Mouse (Mus musculus): ENCODE results near the gene Gm43302. TPM values are rescaled to one million over a fixed set of nuclear protein-coding genes. Genes with fewer than 3 reads are reported as not detected.
"Not testable (repeated sequence)": the region's sequence is repeated elsewhere in the genome, so short reads cannot be mapped to it uniquely, and the experiment has no call there.

Gm43302 gene
- polyA plus RNA-seq, 1 experiment from 2014 or later = not detected

GRCm38 (mm10) chr5:105306159-105306581, 12.7 kb upstream of the Gm43302 start:
- Histone ChIP-seq H3K9me3 (ENCODE audit: control insufficient read depth) (no peaks in the 10 kb centered on the region), H3K27ac (ENCODE audit: low read depth, low read length) (no peak overlapping the region), H3K36me3 (ENCODE audit: control insufficient read depth, insufficient read depth) (no peaks in the 10 kb centered on the region), H3K9ac (ENCODE audit: low read depth, low read length) (no peak overlapping the region), H3K27me3 (replicated peaks; ENCODE audit: control insufficient read depth, insufficient read depth, low read length) (no peaks in the 10 kb centered on the region), H3K4me1 (replicated peaks; ENCODE audit: control insufficient read depth, insufficient read depth, low read length) (no peaks in the 10 kb centered on the region), H3K4me2 (replicated peaks; ENCODE audit: low read depth) (no peak overlapping the region), H3K4me3 (ENCODE audit: low read depth, low read length) (no peak overlapping the region)
- no peak for ATAC-seq
- WGBS = 84% methylated on average over 1 of the region's 1 CpGs
- no peak for TF ChIP-seq CTCF (IDR thresholded peaks at IDR 0.05; ENCODE audit: low read depth)

GRCm38 (mm10) chr5:105305671-105306070, 12.2 kb upstream of the Gm43302 start:
- 95% methylated on average over 4 of the region's 4 CpGs for WGBS
- H3K4me1 ChIP-seq (replicated peaks; ENCODE audit: control insufficient read depth, insufficient read depth, low read length); H3K27ac ChIP-seq (ENCODE audit: low read depth, low read length); H3K9ac ChIP-seq (ENCODE audit: low read depth, low read length); H3K4me3 ChIP-seq (ENCODE audit: low read depth, low read length); H3K4me2 ChIP-seq (replicated peaks; ENCODE audit: low read depth); H3K27me3 ChIP-seq (replicated peaks; ENCODE audit: control insufficient read depth, insufficient read depth, low read length); ATAC-seq; H3K36me3 ChIP-seq (ENCODE audit: control insufficient read depth, insufficient read depth); H3K9me3 ChIP-seq (ENCODE audit: control insufficient read depth): not testable (repeated sequence)

GRCm38 (mm10) chr5:105301963-105302362, 8.5 kb upstream of the Gm43302 start:
- H3K9ac ChIP-seq (ENCODE audit: low read depth, low read length) = no peak overlapping the region
- ATAC-seq = no peak
- H3K4me1 ChIP-seq (replicated peaks; ENCODE audit: control insufficient read depth, insufficient read depth, low read length) = no peaks in the 10 kb centered on the region
- no peak overlapping the region for H3K4me3 ChIP-seq (ENCODE audit: low read depth, low read length)
- H3K9me3 ChIP-seq (ENCODE audit: control insufficient read depth) = no peaks in the 10 kb centered on the region
- no peak for TF ChIP-seq CTCF (IDR thresholded peaks at IDR 0.05; ENCODE audit: low read depth)
- 69% methylated on average over 4 of the region's 4 CpGs for WGBS
- H3K36me3 ChIP-seq (ENCODE audit: control insufficient read depth, insufficient read depth) = no peaks in the 10 kb centered on the region
- no peak overlapping the region for H3K27ac ChIP-seq (ENCODE audit: low read depth, low read length)
- no peaks in the 10 kb centered on the region for H3K27me3 ChIP-seq (replicated peaks; ENCODE audit: control insufficient read depth, insufficient read depth, low read length)
- no peak overlapping the region for H3K4me2 ChIP-seq (replicated peaks; ENCODE audit: low read depth)

- no peaks in the 10 kb centered on the region for H3K36me3 ChIP-seq (ENCODE audit: control insufficient read depth, insufficient read depth)
- no peaks in the 10 kb centered on the region for H3K4me1 ChIP-seq (replicated peaks; ENCODE audit: control insufficient read depth, insufficient read depth, low read length)
- no peak overlapping the region for H3K9ac ChIP-seq (ENCODE audit: low read depth, low read length)
- no peak overlapping the region for H3K27ac ChIP-seq (ENCODE audit: low read depth, low read length)
- no peak for TF ChIP-seq CTCF (IDR thresholded peaks at IDR 0.05; ENCODE audit: low read depth)
- H3K4me2 ChIP-seq (replicated peaks; ENCODE audit: low read depth) = no peak overlapping the region
- no peak for ATAC-seq
- no peaks in the 10 kb centered on the region for H3K27me3 ChIP-seq (replicated peaks; ENCODE audit: control insufficient read depth, insufficient read depth, low read length)
- no peaks in the 10 kb centered on the region for H3K9me3 ChIP-seq (ENCODE audit: control insufficient read depth)
- no peak overlapping the region for H3K4me3 ChIP-seq (ENCODE audit: low read depth, low read length)
- 22% methylated on average over 2 of the region's 2 CpGs for WGBS
Measured at GRCm38 (mm10) chr5:105301531-105301930, 8.0 kb upstream of the Gm43302 start.

- no peak overlapping the region for H3K4me2 ChIP-seq (replicated peaks; ENCODE audit: low read depth)
- ATAC-seq = no peak
- H3K27ac ChIP-seq (ENCODE audit: low read depth, low read length) = no peak overlapping the region
- 71% methylated on average over 3 of the region's 3 CpGs for WGBS
- H3K27me3 ChIP-seq (replicated peaks; ENCODE audit: control insufficient read depth, insufficient read depth, low read length) = no peaks in the 10 kb centered on the region
- H3K4me3 ChIP-seq (ENCODE audit: low read depth, low read length) = no peak overlapping the region
- no peak for TF ChIP-seq CTCF (IDR thresholded peaks at IDR 0.05; ENCODE audit: low read depth)
- H3K36me3 ChIP-seq (ENCODE audit: control insufficient read depth, insufficient read depth) = no peaks in the 10 kb centered on the region
- no peak overlapping the region for H3K9ac ChIP-seq (ENCODE audit: low read depth, low read length)
- H3K9me3 ChIP-seq (ENCODE audit: control insufficient read depth) = no peaks in the 10 kb centered on the region
- H3K4me1 ChIP-seq (replicated peaks; ENCODE audit: control insufficient read depth, insufficient read depth, low read length) = no peaks in the 10 kb centered on the region
Measured at GRCm38 (mm10) chr5:105295746-105296145, 2.3 kb upstream of the Gm43302 start.

GRCm38 (mm10) chr5:105292492-105292891, 1.0 kb downstream of the Gm43302 start:
- H3K27ac ChIP-seq (ENCODE audit: low read depth, low read length) = no peak overlapping the region
- no peaks in the 10 kb centered on the region for H3K36me3 ChIP-seq (ENCODE audit: control insufficient read depth, insufficient read depth)
- peak overlapping the region; percentile 45; the same call in 1 of the 2 replicates for H3K4me2 ChIP-seq (replicated peaks; ENCODE audit: low read depth)
- WGBS = 81% methylated on average over 1 of the region's 1 CpGs
- no peaks in the 10 kb centered on the region for H3K27me3 ChIP-seq (replicated peaks; ENCODE audit: control insufficient read depth, insufficient read depth, low read length)
- H3K9me3 ChIP-seq (ENCODE audit: control insufficient read depth) = no peaks in the 10 kb centered on the region
- no peaks in the 10 kb centered on the region for H3K4me1 ChIP-seq (replicated peaks; ENCODE audit: control insufficient read depth, insufficient read depth, low read length)
- H3K9ac ChIP-seq (ENCODE audit: low read depth, low read length) = no peak overlapping the region
- no peak for ATAC-seq
- H3K4me3 ChIP-seq (ENCODE audit: low read depth, low read length) = peak overlapping the region; percentile 5; the same call in 1 of the 2 replicates
- TF ChIP-seq CTCF (IDR thresholded peaks at IDR 0.05; ENCODE audit: low read depth) = no peak

GRCm38 (mm10) chr5:105290921-105291320, 2.6 kb downstream of the Gm43302 start:
- WGBS = 83% methylated on average over 3 of the region's 3 CpGs
- not testable (repeated sequence) for H3K36me3 ChIP-seq (ENCODE audit: control insufficient read depth, insufficient read depth); ATAC-seq

GRCm38 (mm10) chr5:105260673-105261072, 32.8 kb downstream of the Gm43302 start:
- not testable (repeated sequence) for H3K27ac ChIP-seq (ENCODE audit: low read depth, low read length)

More at GRCm38 (mm10) chr5:105290921-105291320, 2.6 kb downstream of the Gm43302 start:
- not testable (repeated sequence) for H3K4me2 ChIP-seq (replicated peaks; ENCODE audit: low read depth); H3K9ac ChIP-seq (ENCODE audit: low read depth, low read length); H3K27me3 ChIP-seq (replicated peaks; ENCODE audit: control insufficient read depth, insufficient read depth, low read length); H3K4me1 ChIP-seq (replicated peaks; ENCODE audit: control insufficient read depth, insufficient read depth, low read length); H3K27ac ChIP-seq (ENCODE audit: low read depth, low read length); H3K4me3 ChIP-seq (ENCODE audit: low read depth, low read length); H3K9me3 ChIP-seq (ENCODE audit: control insufficient read depth)

More at GRCm38 (mm10) chr5:105260673-105261072, 32.8 kb downstream of the Gm43302 start:
- ATAC-seq; H3K9me3 ChIP-seq (ENCODE audit: control insufficient read depth); H3K4me1 ChIP-seq (replicated peaks; ENCODE audit: control insufficient read depth, insufficient read depth, low read length); H3K27me3 ChIP-seq (replicated peaks; ENCODE audit: control insufficient read depth, insufficient read depth, low read length); H3K4me3 ChIP-seq (ENCODE audit: low read depth, low read length); H3K9ac ChIP-seq (ENCODE audit: low read depth, low read length); H3K4me2 ChIP-seq (replicated peaks; ENCODE audit: low read depth); H3K36me3 ChIP-seq (ENCODE audit: control insufficient read depth, insufficient read depth): not testable (repeated sequence)
- WGBS = no CpG with 5 or more reads among the region's 3 CpGs
